Mouse (Mus musculus) neural tube, embryonic 12.5 days (tissue): ENCODE data around the gene Ccl20. TPM values are rescaled to one million over a fixed set of nuclear protein-coding genes. Genes with fewer than 3 reads are reported as not detected.
A peak's percentile ranks its signal among the peaks of the same experiment; 100 is the strongest.

Source experiments
- ATAC-seq: fragments of 200-750 bp; cut with Nextera tagmentation; 2 replicates; pipeline ENCODE4 v1.8.0; 2017; ENCODE audit warnings: low read depth, mild to moderate bottlenecking, moderate TSS enrichment, moderate library complexity; ENCODE audit not compliant: low FRiP score
- H3K27ac ChIP-seq: fragments of 300-500 bp; sonication (generic); 2 replicates; pipeline ENCODE4 v1.5.1; 2016
- H3K27me3 ChIP-seq: fragments of 300-500 bp; sonication (generic); replicated peaks from 2 replicates; pipeline ENCODE4 v1.6.1; 2016; ENCODE audit warnings: mild to moderate bottlenecking
- H3K36me3 ChIP-seq: fragments of 300-500 bp; sonication (generic); 2 replicates; pipeline ENCODE4 v1.6.1; 2016; ENCODE audit warnings: mild to moderate bottlenecking
- H3K4me1 ChIP-seq: fragments of 300-500 bp; sonication (generic); 2 replicates; pipeline ENCODE4 v1.6.1; 2016
- H3K4me2 ChIP-seq: fragments of 300-500 bp; sonication (generic); replicated peaks from 2 replicates; pipeline ENCODE4 v1.6.1; 2016; ENCODE audit warnings: mild to moderate bottlenecking
- H3K4me3 ChIP-seq: fragments of 300-500 bp; sonication (generic); 2 replicates; pipeline ENCODE4 v1.5.1; 2016
- H3K9ac ChIP-seq: fragments of 300-500 bp; sonication (generic); 2 replicates; pipeline ENCODE4 v1.6.1; 2016; ENCODE audit warnings: mild to moderate bottlenecking
- H3K9me3 ChIP-seq: fragments of 300-500 bp; sonication (generic); 2 replicates; pipeline ENCODE4 v1.6.1; 2016; ENCODE audit warnings: mild to moderate bottlenecking
- whole genome bisulfite sequencing: fragments of 180-500 bp; shearing (Covaris S2); methylation state at CpG from one replicate; pipeline ENCODE4 v1.1.7; 2016; 5-methylcytosine and 5-hydroxymethylcytosine counted together
- polyA plus RNA-seq: library from polyadenylated mRNA; unstranded; fragments of >200 nt; fragmentation: Nextera tagmentation; extraction: Ambion mirVana; gene quantifications from 2 replicates; pipeline ENCODE4 v1.2.1, GENCODE M21; 2016

Gene Ccl20
- polyA plus RNA-seq, 1 experiment from 2014 or later = not detected

DNA sequence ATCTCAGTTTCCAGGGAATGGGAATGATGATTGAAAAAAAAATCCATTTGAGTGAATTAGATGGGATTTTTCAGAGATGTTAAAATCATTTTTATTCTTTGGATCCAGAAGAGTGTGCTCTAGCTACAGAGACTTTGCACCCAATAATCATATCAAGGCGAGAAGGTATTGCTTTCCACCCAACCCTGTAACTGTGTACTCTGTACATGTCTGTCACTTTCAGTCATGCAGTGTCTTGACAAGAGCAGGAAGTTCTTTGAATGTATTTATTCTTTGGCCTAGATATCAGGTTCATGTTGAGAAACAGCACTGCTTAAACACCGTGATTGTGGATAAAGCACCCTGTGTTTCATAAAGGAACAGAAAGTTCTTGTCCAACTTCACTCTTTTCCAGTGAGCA lies 30.0 kb downstream of the Ccl20 start:
- H3K36me3 ChIP-seq = no peaks in the 10 kb centered on the region
- no peak overlapping the region for H3K27ac ChIP-seq
- H3K9me3 ChIP-seq = no peaks in the 10 kb centered on the region
- no peak for ATAC-seq
- no peak overlapping the region for H3K4me2 ChIP-seq
- 91% methylated on average over 2 of the region's 2 CpGs for WGBS
- H3K4me1 ChIP-seq = no peaks in the 10 kb centered on the region
- H3K4me3 ChIP-seq = no peak overlapping the region
- no peaks in the 10 kb centered on the region for H3K27me3 ChIP-seq
- no peak overlapping the region for H3K9ac ChIP-seq

DNA sequence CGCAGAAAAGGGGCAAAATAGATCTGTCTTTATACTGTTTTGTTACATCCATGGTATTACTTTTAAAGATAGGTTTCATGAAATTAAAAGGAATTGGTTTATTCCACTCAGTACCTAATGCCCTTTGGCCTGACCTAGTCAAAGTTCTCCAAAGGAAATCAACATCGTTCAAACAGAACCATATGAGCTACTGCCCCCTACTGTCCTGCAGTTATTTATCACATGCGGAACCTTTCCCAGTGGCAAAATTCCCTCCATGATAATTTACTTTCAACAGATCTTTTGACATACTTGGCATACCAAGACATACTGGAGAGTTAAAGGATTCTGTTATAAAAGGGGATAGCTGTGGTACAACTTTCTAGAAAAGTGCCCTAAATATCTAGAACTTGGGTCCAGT lies 33.7 kb downstream of the Ccl20 start:
- Histone ChIP-seq H3K4me1 (no peaks in the 10 kb centered on the region), H3K27me3 (no peaks in the 10 kb centered on the region), H3K9me3 (no peaks in the 10 kb centered on the region), H3K9ac (no peak overlapping the region), H3K27ac (no peak overlapping the region), H3K36me3 (no peaks in the 10 kb centered on the region), H3K4me3 (no peak overlapping the region), H3K4me2 (no peak overlapping the region)
- ATAC-seq = no peak
- 77% methylated on average over 3 of the region's 3 CpGs for WGBS

DNA sequence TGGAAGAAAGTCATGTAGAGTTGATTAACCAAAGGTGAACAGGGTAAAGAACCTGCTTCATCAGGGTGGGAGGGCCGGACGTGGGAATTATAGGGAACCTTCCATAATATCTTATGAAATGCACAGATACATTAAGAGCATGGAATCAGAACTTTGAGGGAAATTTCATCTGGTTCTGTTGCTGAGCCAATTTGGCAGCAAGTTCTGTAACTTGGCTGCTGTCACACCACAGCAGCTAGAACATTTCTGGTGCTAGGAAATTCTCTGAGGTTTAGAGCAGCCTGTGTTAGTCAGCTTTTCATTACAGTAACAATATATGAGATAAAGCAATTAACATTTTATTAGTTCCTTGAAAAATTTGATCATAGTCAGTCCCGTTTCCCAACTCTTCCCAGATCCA lies 36.4 kb downstream of the Ccl20 start:
- Histone ChIP-seq H3K9ac (no peak overlapping the region), H3K4me1 (no peaks in the 10 kb centered on the region), H3K27me3 (no peaks in the 10 kb centered on the region), H3K27ac (no peak overlapping the region), H3K4me3 (no peak overlapping the region), H3K9me3 (no peaks in the 10 kb centered on the region), H3K36me3 (no peaks in the 10 kb centered on the region), H3K4me2 (no peak overlapping the region)
- no peak for ATAC-seq
- 93% methylated on average over 3 of the region's 3 CpGs for WGBS

DNA sequence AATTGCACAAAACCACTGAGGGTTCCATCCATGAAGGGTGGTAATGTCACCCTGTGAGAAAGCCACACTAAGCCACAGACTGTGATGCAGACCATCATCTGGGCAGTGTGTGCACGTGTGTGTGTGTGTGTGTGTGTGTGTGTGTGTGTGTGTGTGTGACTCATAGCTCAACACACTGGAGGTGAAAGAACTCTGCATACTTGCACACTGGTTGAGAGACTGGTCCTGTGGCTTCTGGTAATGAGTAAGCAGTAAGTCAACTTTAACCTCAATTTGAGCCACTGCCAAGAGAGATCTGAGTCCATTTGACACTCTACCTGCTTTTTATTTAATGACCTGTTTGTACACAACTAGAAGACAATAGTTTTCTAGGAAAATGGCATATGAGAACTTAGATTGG lies 40.3 kb downstream of the Ccl20 start:
- H3K4me2 ChIP-seq = no peak overlapping the region
- H3K36me3 ChIP-seq = no peaks in the 10 kb centered on the region
- H3K9ac ChIP-seq = no peak overlapping the region
- H3K9me3 ChIP-seq = no peaks in the 10 kb centered on the region
- 65% methylated on average over 1 of the region's 1 CpGs for WGBS
- H3K27me3 ChIP-seq = no peaks in the 10 kb centered on the region
- no peak overlapping the region for H3K4me3 ChIP-seq
- H3K27ac ChIP-seq = no peak overlapping the region
- no peaks in the 10 kb centered on the region for H3K4me1 ChIP-seq
- no peak for ATAC-seq

DNA sequence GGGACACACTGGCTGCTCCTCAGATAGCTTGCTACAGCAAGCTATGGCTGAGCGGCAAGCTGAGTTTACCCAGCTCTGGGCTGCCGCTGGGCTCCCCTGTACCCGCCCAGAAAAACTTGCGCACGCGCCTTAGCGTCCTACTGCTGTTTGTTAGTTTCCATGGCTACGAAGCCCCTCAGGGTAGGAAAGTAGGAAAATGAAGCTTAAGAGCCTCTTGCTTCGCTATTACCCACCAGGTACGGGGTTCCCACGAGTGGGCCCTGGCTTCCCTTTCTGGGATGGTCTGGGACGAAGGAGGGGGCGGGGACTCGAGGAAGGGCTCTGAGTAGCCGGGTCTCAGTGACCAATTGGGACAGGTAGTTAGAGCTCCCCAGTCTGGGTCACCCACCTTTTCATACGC lies 43.0 kb downstream of the Ccl20 start, which contains the start of gene Daw1:
Gene Daw1 (plus strand): TSS at position 150 of the 400 bp plus-strand sequence.
- ATAC-seq = peak; percentile 96
- 1% methylated on average over 16 of the region's 16 CpGs for WGBS
- no peaks in the 10 kb centered on the region for H3K27me3 ChIP-seq
- H3K4me3 ChIP-seq = peak within 1 kb of the TSS; percentile 46
- no peaks in the 10 kb centered on the region for H3K4me1 ChIP-seq
- no peaks in the 10 kb centered on the region for H3K9me3 ChIP-seq
- H3K4me2 ChIP-seq = peak within 1 kb of the TSS; percentile 75
- no peak within 1 kb of the TSS for H3K27ac ChIP-seq
- 0 out of 2 replicates have a peak within 1 kb of the TSS, but pooled peaks have one; percentile 29 for H3K9ac ChIP-seq
- no peaks in the 10 kb centered on the region for H3K36me3 ChIP-seq

DNA sequence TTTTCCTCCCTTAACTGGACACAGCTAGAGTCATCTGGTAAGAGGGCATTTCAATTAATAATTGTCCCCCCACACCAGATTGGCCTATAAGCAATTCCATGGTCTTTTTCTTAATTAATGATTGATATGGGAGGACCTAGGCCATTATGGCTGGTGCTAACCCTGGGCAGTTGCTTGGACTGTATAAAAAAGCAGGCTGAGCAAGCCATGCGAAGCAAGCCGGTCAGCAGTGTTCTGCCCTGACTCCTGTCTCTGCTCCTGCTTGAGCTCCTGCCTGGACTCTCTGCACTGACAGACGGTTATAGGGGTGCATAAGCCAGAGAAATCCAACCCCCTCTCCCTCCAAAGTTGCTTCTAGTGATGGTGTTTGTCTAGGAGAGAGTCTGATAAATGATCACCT lies 45.1 kb downstream of the Ccl20 start:
- Histone ChIP-seq H3K9ac (no peak overlapping the region), H3K27me3 (no peaks in the 10 kb centered on the region), H3K27ac (no peak overlapping the region), H3K4me1 (no peaks in the 10 kb centered on the region), H3K4me2 (no peak overlapping the region), H3K4me3 (no peak overlapping the region), H3K36me3 (no peaks in the 10 kb centered on the region), H3K9me3 (no peaks in the 10 kb centered on the region)
- 75% methylated on average over 3 of the region's 3 CpGs for WGBS
- ATAC-seq = no peak

DNA sequence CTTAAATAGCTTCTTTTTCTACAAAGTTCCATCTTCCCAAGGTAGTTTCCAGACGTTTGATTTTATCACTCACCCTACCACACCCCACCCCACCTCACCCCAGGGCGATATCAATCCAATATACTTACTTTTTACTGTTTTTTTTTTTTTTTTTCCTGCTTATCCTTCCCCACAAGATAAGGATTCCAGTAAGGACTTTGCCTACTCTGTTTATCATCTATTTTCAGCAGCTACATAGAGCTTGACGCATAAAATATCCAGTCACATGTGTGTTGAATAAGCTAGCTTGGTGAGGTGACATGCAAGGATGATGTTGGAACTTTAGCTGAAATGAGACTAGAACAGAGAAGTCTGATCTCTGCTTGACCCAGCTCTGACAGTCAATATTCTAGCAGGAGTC lies 47.5 kb downstream of the Ccl20 start:
- no peaks in the 10 kb centered on the region for H3K9me3 ChIP-seq
- 83% methylated on average over 3 of the region's 3 CpGs for whole genome bisulfite sequencing
- H3K36me3 ChIP-seq = no peaks in the 10 kb centered on the region
- no peak overlapping the region for H3K4me3 ChIP-seq
- H3K9ac ChIP-seq = no peak overlapping the region
- no peak overlapping the region for H3K4me2 ChIP-seq
- H3K4me1 ChIP-seq = no peaks in the 10 kb centered on the region
- no peak for ATAC-seq
- no peak overlapping the region for H3K27ac ChIP-seq
- no peaks in the 10 kb centered on the region for H3K27me3 ChIP-seq

Other genes with a start within 250 kb of the Ccl20 start
- 0.33 and 0.43 TPM in 2 replicates for gene A030005L19Rik, start 203.4 kb upstream of the Ccl20 start, polyA plus RNA-seq
- not detected in 2 replicates for gene A030014E15Rik, start 191.8 kb upstream of the Ccl20 start, polyA plus RNA-seq
- gene Gm6217, start 185.4 kb upstream of the Ccl20 start, polyA plus RNA-seq = not detected in 2 replicates
- gene A030003K21Rik, start 173.4 kb upstream of the Ccl20 start, polyA plus RNA-seq = not detected in 2 replicates
- gene Gm7544, start 160.8 kb upstream of the Ccl20 start, polyA plus RNA-seq = not detected in 2 replicates
- gene Gm47955, start 156.5 kb upstream of the Ccl20 start, polyA plus RNA-seq = not detected in 2 replicates
- not detected in 2 replicates for gene Gm47959, start 116.2 kb upstream of the Ccl20 start, polyA plus RNA-seq
- gene Slc19a3, start 78.3 kb upstream of the Ccl20 start, polyA plus RNA-seq = 0.28 and 0.82 TPM in 2 replicates
- not detected in 2 replicates for gene Krtap28-10, start 74.3 kb upstream of the Ccl20 start, polyA plus RNA-seq
- gene Gm47969, start 71.8 kb upstream of the Ccl20 start, polyA plus RNA-seq = not detected in 2 replicates
- gene A030005K14Rik, start 57.4 kb upstream of the Ccl20 start, polyA plus RNA-seq = not detected in 2 replicates
- not detected in 2 replicates for gene Krtap28-13, start 55.8 kb upstream of the Ccl20 start, polyA plus RNA-seq
- gene Daw1, start 43.0 kb downstream of the Ccl20 start, polyA plus RNA-seq = 0.11 TPM in 1 of 2 replicates, not detected in the other